Mouse (Mus musculus): ENCODE measurements at regions not wholly inside any gene's neighbourhood (a gene's known extent, or its start where the extent isn't known, plus 50 kb on each side); places are given as distances from the start of the nearest gene placed in this dataset.
"Not testable (repeated sequence)": the region's sequence is repeated elsewhere in the genome, so short reads cannot be mapped to it uniquely, and the experiment has no call there.

DNA sequence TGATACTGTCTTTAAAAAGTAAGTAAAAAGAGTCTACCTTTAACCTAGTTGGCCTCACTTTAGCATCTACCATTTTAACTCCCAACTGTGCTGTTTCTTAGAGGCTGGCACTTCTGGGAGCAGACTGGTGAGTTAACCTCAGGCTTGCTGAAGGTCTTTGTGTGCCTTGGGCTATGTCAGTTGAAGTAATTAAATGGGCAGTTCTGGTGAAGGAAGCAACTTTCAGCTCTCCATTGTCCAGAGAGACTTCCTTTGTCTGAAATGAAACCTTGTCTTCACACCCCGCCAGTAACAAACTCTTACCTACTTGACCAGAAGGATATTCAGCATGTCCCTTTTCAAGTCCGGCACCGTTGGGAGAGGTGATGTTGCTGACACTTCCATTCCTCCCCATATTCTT lies 55.5 kb downstream of the Zfp281 start:
- no peak for DNase-seq (ENCODE audit: low spot score)

DNA sequence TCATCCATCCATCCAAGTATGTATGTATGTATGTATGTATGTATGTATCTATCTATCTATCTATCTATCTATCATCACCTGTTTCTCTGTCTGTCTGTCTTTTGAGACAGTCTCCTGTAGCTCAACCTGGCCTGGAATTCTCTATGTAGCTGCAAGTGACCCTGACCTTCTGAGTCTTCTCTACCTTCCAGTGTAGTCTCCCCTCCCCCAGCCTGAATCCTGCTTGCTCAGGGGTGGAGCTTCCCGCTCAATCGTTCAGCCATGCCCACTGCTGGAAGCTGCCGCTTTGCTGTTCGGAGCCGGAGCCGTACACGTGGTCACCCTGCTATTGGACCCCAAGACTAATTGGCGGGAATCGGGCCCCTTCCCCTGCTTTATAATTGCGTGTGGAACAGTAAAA lies 57.6 kb downstream of the Zfp281 start:
- DNase-seq (ENCODE audit: low spot score), result not testable (repeated sequence)

DNA sequence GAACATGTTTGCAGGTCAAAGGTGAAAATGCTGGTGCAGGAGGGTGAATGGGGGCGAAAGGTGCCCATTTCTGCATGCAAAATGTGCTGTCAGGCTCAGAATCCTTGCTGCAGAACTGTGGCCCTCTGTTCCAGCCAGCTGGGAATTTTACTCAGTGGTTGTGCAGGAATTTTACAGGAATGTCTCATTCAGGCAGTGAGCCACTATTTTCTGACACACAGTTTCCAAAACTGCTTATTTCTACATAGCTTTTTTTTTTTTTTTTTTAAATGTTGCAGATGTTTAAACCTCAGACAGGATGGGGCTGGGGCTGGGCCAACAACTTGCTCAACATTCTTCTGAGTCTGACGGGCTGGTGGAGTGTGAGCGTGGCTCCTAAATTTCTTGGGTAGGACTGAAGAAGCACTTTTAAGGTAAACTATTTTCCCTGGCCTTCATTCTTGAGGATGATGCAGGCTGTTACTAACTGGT lies 58.4 kb downstream of the Zfp281 start:
- DNase-seq (ENCODE audit: low spot score), result peak; percentile 65

DNA sequence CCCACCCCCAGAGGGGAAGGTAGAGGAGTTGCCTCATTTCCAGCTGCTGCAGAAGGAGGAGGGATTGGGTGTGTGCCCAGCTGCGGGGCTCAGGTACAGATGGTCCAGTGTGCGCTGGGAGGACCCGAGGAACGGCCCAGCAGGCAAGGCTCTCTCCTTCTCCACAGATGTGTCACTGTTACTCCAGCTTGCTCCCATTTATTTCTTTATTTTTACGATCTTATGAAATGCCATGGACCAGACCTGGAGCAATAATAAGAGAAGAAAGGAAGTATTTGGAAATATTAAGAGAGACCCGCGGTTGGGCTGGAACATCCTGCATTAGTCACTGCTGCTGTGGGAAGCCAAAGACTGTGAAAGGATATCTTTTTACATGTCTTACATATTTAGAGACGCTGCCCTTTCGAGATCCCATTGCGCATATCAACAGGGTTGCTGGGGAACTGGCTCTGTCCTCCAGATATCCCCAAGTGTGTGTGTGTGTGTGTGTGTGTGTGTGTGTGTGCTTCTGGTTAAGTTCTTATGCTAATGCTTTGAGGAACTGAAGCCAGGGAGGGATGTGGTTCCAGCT lies 58.9 kb downstream of the Zfp281 start:
- DNase-seq (ENCODE audit: low spot score), result no peak

DNA sequence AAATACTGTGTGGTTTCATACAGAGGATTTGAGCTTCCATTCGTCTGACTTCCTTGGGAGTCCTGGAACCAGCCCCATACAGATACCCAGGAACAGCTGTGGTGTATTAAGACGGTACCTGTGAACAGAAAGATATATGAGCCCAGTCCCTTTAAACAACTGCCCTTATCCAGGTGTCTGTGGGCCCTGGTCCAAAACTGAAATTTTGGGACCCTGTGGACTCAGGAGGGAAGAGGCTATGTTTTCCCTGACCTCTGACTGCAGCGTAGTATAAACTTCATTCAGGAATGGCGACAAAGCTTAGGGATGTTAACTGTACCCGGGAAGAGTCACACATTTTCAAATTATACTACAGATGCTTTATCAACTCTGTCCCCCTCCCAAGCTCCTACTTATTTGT lies 59.8 kb downstream of the Zfp281 start:
- no peak for DNase-seq (ENCODE audit: low spot score)

DNA sequence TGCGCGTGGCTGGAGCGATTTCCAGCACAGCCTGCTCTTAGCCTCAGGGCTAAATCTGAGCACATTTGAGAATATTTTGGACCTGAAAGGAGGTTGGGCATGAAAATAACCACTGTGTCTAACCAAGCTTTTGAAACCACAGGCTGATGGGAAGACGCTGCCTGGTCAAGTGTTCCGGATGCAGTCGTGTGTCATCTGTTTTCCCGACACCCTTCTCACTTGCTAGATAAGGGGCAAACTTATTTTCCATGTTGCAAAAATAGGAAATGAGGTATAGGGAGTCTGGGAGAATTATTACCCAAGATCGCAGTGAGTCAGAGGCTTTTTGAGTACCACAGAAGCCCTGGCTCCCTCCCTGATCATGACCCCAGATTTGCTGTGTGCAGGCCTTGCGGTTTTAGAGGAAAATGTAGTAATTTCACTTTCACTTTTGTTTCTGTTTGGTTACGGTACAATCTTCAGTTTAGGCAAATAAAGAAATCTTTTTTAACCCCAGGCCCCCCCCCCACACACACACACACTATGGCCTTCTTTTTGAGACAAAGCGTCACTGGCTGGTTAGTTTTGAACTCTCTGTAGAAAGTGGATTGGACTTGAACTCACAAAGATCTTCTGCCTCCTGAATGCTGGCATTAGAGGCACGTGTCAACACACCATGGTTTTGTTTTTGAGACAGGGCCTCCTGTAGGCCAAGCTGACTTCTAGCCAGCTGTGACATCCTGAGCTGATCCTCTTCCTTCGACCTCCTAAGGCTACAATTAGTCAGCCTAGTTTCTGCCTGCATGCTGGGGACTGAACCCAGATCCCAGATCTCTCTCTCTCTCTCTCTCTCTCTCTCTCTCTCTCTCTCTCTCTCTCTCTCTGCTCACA lies 60.7 kb downstream of the Zfp281 start:
- DNase-seq (ENCODE audit: low spot score), result peak; percentile 64

DNA sequence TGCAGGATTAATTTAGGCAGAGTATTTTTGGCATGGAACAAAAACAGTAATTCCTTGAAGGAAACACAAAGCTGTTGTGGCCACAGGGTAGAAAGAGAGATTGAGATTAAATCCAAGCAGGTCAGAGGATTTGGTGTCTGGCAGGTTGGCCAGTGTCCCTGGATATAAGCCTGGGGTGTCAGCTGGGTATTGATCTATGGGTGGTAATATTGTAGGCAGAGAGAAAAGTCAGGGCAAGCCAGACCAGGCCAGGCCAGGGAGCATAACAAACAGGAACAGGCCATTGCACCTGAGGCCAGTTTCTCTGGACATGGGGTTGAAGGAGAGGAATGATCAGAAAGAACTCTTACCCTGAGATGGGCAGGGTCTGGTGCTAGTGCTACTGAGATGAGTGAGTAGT lies 61.8 kb downstream of the Zfp281 start:
- DNase-seq (ENCODE audit: low spot score), result no peak

DNA sequence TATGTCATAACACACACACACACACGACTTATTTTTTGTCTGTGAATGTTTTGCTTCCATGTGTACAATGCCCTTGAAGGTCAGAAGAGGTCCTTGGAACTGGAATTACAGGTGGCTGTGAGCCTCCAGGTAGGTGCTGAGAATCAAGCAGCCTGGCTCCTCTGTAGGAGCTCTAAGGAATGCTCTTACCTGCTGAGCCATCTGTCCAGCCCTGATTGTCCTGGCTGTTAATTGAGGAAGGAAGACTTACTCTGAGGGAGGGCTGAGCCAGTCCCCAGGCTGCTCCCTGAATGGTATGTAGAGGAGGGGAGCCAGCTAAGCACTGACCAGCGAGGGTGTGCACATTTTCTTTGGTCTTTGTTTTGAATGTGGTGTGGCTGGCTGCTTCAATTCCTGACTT lies 65.4 kb downstream of the Zfp281 start:
- DNase-seq (ENCODE audit: low spot score), result no peak

DNA sequence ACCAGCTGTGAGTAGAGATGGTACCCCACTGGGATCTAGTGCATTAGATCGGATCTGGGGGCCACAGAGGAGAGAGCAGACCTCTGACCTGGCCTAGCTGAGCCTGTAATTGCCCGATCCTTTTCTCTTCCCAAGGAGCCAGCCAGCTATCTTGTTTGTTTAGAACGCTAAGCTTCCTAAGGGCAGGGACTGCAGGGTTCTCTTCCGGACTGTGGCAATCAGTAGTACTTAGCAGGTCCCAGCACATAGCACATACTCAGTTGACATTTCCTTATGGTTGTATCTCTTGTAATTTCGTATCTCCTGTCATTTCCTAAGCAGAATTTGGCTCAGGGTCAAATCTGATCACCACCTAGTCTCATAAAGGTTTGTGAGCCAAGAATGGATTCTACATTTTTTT lies 68.7 kb downstream of the Zfp281 start:
- DNase-seq (ENCODE audit: low spot score), result no peak

DNA sequence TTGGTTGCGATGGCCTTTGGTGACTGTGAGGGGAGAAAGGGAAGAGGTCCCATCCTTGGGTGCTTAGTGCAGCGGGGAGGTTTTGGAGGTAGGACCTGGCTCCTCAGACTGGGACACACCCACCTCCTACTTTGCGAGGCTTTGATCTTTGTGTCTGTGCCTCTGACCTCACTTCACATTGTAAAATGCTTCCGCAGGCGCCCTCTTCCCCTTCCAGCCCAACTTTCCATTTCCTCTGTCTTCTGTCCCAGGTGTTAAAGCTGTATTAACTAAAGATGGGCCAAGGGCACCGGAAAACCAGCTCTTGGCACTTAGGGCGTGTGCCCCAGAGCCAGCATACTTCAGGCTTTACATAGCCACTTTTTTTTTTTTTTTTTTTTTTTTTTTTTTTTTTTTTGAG lies 70.3 kb downstream of the Zfp281 start:
- peak; percentile 78 for DNase-seq (ENCODE audit: low spot score)

DNA sequence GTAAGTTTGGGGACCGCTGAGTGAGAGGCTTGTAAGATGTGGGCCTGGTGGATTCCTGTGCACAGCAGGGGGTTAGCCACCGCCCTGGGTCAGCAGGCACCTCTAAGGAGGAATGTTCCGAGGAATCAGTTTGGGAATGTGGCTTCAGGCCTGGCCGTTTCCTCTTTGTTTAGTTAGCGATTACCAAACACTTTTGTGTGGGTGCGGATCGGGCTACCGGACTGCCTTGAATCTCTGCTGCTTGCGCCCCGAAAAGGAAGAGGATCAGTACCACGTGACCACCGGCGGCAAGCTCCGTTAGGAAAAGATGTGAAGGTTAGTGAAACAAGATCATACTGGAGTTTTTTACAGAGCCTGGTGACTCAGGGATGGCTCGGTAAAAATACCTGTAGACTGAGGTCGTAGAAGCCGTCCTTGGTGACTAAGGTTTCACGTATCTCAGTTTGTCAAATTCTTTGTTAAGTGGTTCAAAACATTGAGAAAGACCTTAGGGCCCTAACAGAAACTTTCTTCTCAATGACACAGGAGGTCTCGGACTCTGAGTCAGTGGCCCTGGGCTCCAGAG lies 71.5 kb downstream of the Zfp281 start:
- DNase-seq (ENCODE audit: low spot score), result no peak

DNA sequence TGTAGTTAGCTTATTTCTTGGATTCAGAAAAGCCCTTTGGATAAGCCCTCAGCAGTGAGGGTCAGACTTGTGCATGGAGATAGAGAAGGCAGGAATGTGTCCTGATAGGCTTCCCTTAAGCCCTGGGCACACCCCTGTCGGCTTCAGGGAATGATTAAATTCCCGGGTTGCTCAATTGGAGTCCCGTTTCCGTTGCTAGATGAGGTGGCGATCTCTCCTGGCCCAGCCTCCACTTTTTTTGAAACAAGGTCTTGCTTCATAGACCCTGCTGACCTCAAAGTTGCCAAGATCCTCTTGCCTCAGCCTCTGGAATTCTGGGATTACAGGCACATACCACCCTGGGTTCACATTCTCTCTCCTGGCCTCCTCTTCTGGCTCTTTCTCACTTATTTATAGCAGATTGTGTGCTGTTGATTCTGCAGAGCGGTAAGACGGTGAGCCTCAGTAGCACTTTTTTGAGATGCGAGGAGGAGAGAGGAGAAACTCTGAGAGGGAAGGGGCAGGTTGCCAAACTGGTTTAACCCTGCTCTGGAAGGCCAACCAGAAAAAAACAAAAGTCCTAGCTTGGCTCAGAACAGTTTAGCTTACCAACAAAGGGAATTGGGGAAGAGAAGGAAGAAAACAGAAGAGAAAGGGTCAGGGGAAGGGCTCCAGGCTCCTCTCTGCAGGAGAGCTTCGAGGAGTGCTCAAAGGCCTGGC lies 73.9 kb downstream of the Zfp281 start:
- DNase-seq (ENCODE audit: low spot score), result no peak

DNA sequence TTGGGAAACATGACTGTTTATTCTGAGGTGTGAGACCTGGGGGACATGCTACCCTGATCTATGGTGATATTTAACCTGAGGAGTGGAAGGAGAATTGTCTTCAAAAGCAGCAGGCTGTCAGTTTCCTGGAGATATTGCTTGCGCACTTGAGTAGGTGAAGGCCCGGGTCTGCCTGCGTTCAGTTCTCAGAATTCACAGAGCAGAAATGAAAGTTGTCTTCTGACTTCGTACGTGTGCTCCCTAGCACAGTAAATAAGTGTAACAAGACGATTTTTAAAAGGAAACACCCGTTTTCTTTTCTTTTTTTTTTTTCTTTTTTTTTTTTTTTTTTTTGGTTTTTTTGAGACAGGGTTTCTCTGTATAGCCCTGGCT lies 74.4 kb downstream of the Zfp281 start:
- no peak for DNase-seq (ENCODE audit: low spot score)

DNA sequence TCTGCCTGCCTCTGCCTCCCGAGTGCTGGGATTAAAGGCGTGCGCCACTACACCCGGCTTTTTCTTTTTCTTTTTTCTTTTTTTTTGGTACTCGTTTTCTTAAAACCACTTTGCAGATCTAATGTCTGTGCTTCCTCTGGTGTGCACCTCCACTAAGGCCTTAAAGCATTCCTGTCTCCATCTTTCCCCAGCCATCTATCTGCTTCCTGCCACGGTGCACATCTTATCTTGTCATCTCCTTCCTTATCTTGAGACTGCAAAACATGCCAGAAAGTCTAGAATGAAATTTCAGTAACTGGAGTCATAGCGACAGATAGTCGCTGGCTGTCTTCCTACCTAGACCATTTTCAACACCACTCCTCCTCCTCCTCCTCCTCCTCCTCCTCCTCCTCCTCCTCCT lies 74.9 kb downstream of the Zfp281 start:
- DNase-seq (ENCODE audit: low spot score), result no peak

DNA sequence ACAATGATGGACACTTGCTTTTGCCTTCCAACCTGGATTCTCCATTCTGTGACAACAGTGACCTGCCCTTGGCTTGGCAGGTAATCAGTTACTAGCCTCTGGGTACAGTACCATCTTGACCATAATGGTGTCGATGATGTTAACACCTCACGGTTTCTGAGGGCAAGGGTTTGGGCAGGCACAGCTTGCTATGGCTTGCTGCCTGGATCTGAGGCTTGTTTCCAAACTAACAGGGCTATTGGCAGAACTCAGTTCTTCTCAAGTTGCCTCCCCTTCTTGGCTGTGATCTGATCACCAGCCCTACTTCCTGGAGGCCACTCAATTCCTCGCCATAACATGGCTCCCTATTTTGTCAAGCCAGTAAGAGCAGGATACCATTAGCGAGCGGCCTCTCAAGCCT lies 79.4 kb downstream of the Zfp281 start:
- no peak for DNase-seq (ENCODE audit: low spot score)

DNA sequence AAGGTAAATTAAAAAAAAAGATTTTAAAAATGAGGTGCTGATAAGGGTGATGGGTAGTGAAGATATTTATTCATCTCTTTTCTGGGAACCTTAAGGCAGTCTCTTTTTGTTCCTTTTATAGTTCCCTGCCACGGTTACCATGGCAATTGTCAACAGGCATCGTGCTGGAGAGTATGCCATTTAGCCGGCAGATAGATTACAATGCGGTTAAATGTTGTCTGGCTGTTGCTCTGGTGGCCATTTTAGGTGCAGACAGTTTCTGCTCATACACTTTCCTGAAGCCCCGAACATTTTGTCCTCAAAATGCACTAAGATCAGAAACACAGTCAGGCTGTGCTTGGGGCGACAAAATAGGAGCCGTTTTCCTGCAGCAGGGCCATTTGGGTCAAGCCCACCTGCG lies 81.8 kb downstream of the Zfp281 start:
- no peak for DNase-seq (ENCODE audit: low spot score)

DNA sequence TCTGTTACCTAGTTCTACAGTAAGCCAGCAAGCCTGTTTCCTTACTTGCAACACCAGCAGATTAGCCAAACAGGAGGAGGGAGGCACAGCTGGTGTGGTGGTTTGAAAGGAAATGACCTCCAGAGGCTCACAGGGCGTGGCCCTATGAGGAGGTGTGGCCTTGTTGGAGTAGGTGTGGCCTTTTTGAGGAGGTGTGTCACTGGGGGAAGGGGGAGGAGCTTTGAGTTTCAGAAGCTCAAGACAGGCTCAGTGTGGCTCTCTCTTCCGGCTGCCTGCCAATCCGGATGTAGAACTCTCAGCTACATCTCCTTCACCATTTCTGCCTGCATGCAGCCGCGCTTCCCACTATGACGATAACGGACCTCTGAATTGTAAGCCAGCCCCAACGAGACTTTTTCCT lies 82.7 kb downstream of the Zfp281 start:
- peak; percentile 32 for DNase-seq (ENCODE audit: low spot score)

DNA sequence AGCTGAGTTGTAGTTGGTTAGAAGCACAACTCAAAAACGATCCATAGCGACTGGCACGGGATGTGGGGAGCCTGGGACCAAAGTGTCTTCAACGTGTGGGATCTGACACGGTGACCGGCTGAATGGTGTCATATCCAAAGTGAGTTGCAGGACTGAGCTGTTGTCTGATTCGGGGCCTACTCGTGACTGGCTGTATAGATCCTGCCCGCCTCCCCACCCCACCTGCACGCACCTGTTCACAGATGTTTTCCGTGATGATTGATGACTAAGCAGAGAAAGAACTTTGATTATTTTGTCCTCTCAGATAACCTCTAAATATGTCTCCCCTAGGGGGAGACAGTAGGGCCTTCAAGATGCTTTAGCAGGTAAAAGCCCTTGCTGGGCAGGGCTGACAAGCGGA lies 83.2 kb downstream of the Zfp281 start:
- no peak for DNase-seq (ENCODE audit: low spot score)

DNA sequence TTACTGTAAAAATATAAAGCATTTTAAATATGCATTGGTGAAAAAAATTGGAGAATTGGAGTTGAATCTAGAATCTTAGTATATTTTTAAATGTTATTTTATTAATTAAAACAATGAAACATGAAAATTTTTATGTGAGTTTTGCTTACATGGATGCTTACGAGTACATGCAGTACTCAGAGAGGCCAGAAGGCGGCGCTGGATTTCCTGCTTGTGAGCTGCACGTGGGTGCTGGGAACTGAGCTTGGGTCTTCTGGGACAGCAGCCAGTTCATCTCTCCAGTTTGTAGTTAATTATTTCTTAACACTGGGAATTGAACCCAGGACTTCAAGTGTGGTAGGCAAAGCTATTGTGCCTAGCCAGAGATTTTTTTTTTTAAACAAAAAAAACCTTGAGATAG lies 85.5 kb downstream of the Zfp281 start:
- DNase-seq (ENCODE audit: low spot score), result no peak

DNA sequence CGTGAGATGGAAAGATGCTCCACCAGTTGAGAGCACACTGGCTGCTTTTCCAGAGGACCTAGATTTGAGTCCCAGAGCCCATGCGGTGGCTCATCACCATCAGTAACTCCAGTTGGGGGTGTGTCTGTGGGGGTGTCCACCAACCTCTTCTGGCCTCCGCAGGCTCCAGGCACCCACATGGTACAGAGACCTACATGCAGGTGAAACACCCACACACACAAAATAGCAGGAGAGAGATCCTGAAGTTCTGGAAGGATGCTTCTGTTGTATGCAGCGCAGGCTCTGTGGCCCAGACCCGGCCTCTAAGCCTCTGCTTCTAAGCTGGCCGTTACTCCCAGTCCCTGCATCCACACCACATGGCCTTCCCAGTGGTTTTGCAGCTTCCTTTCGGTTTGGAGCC lies 86.5 kb downstream of the Zfp281 start:
- DNase-seq (ENCODE audit: low spot score), result no peak

DNA sequence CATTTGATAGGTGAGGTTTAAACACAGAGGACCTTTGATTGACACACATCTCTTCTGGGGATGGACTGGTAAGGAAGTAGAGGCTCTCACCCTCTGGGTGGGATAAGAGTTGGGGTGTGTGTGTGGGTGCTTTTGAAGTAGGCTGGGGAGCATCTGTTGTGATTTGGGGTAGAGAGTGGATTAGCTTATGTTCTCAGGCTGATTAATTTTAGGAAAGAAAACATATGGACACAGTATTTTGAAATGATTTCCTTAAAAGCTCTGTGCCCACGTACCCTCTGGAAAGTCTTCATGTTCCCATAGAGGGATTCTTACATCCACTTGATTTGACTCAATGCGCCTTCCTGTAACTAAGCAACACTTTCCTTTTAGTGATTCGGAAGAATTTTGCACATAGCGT lies 89.4 kb downstream of the Zfp281 start:
- no peak for DNase-seq (ENCODE audit: low spot score)

DNA sequence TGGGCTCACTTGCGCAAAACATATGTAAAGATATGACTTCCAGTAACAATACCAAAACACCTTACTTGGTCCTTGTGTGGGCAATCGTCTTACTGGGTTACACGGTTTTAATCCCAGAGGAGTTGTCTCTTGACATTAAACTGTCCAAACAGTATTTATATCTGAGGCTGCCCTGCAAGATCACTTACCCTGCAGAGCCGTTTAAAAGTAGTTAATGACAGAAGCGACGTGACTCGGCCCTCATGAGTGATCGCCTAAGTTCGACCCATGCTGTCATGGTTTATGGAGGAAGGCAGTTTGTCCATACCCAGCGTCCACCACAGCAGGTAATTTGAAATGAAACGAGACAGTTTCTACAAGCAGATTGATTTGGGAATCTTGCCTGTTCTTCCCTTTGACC lies 90.3 kb downstream of the Zfp281 start:
- no peak for DNase-seq (ENCODE audit: low spot score)

Data from thymus, postnatal 0 days (tissue).